Mouse (Mus musculus) lung, adult 2 months (tissue): ENCODE data around the gene Tex50.

Experiments
- CTCF ChIP-seq: fragments of 200-500 bp; IDR thresholded peaks from 2 replicates; pipeline ENCODE4 v1.5.1; 2011; ENCODE audit warnings: mild to moderate bottlenecking, low read length, control low read depth; ENCODE audit not compliant: insufficient read depth
- POLR2A ChIP-seq: fragments of 200-500 bp; IDR thresholded peaks from 2 replicates; pipeline ENCODE4 v1.6.1; 2011; ENCODE audit warnings: low read depth, mild to moderate bottlenecking, control low read depth, low read length, borderline replicate concordance; ENCODE audit errors: extremely low read depth

DNA sequence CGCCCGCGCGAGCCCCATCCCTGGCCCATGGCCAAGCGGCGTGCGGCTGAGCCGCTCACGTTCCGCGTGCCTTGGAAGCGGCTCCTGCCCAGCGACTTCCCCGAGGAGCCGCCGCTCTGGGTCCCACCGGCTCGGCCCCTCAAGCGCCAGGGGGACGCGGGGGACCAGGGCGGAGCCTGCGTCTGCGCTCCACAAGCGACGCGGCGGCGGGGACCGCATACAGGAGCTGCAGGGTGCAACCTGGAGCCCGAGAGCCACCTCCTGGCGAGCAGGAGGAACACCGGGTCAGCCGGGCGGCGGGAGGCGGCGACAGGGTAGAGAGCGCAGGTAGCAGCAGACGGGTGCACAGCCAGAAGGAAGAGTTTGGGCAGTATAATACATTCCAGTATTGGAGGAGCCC is 11.5 kb upstream of the Tex50 start:
- peak; percentile 38; the same call in 1 of the 2 replicates for TF ChIP-seq CTCF
- TF ChIP-seq POLR2A = no peak
